Mouse (Mus musculus) gastrocnemius, postnatal 25 days (tissue): Measurements from ENCODE around the gene Troap. TPM values are rescaled to one million over a fixed set of nuclear protein-coding genes. Genes with fewer than 3 reads are reported as not detected.

Source experiments
- DNase-seq: peaks from one replicate; pipeline ENCODE4 v3.0.0; 2022
- long read RNA-seq, 2 experiments: library from polyadenylated mRNA; stranded (forward); transcript quantifications; one replicate each; pipeline ENCODE4 v2.0.0; 2021
- total RNA-seq, 2 experiments: library from RNA; stranded (reverse); gene quantifications; 1 replicate in 1 of 2; 2 replicates in 1 of 2; pipeline ENCODE4 v1.2.3; 2021

Gene Troap
- under 1 TPM in 1 of 2 experiments, not detected in 1; 0.49 TPM for total RNA-seq
- long read RNA-seq, experiment 1, result 0 reads
- long read RNA-seq, experiment 2, partial matches to known transcripts, result 0 of 1 reads
- long read RNA-seq, experiment 2, other reads (novel, unspliced or antisense), result 1 of 1 reads

DNA sequence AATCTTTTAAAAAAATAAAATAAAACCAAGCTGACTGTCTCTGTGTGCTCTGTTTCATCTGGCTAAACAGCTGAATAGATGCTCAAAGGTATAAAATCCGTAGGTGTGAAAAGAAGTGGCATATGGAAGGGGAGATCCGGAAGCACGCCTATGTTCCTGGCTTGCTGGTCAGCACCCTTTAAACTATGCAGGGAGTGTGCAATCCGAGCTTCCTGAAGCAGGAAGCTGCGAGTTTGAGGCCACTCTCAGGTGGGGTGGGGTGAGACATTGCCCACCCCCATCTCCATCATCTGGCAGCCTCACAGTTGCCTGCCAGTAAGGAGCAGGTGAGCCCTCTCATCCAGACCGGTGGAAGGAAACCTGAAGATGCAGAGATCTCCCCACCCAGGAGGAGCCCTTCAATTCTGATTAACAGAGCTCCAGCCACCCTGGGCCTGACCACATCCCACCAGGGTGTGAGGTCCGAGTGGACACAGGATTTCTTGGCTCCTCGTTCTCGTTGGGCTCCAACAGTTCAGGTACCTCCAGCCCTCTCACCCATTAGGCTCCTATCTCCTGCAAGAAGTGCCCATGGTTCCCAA lies at the start of gene Troap:
Gene Troap, plus strand, starts transcription at position 557 of the 581 bp plus-strand sequence.
- no peak for DNase-seq

DNA sequence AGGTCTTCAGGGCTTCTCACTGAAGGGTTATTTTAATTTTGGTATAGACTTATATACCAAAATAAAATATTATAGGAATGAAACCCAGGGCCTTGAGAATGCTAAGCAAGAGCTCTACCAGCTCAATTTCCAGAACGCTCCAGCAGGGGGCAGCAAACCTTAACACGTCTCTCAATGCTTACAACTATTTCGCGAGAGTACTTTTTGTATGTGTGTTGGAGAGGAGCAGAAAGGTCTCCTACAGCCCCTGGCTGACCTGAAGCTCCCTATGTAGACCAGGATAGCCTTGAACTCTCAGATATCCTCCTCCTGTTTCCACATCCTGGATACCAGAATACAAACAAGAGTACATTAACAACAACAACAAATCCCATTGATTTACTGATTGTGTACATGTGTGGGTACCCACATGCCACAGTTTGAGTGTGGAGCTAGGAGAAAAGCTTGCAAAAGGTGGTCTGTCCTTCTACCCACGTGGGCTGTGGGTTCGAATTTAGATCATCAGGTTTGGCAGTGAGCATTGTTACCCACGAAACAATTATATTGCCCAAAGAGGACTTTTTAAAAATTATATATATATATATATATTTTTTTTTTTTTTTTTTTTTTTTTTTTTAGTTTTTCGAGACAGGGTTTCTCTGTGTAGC lies 49.6 kb upstream of the Troap start:
- DNase-seq, result no peak

DNA sequence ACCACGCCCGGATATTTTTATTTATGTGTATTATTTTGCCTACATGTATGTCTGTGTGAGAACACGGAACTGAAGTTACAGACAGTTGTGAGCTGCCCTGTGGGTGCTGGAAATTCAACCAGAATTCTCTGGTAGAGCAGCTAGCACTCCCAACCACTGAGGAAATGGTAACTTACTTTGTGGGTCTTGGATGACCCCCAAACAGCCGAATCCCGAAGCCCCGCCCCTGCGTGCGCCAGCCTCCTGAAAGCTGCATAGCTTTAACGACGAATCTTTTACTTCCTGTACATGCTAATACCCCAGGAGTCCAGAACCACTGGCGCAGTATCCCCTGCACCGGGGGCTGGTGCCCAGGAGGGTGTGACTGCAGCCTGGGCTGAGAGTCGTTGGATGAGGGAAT lies 49.0 kb upstream of the Troap start:
- DNase-seq, result no peak

- DNase-seq, result no peak
Observed at GRCm38 (mm10) chr15:99026259-99026658, 48.1 kb upstream of the Troap start.

DNA sequence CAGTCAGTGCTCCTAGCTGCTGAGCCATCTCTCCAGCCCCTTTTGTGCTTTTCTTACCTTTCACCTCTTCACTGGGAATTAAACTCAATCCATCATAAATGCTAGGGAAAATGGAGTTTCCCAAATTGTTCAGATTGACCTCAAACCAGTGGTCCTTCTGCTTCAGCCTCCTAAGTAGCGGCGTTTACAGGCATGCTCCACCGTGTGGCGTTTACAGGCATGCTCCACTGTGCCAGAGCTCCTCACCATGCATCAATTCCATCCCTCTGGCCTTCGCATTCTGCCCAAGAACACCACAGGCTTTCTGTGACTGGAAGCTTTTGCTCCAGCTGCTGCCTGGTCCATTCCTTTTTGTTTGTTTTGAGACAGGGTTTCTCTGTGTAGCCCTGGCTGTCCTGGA lies 47.3 kb upstream of the Troap start:
- DNase-seq, result no peak

DNA sequence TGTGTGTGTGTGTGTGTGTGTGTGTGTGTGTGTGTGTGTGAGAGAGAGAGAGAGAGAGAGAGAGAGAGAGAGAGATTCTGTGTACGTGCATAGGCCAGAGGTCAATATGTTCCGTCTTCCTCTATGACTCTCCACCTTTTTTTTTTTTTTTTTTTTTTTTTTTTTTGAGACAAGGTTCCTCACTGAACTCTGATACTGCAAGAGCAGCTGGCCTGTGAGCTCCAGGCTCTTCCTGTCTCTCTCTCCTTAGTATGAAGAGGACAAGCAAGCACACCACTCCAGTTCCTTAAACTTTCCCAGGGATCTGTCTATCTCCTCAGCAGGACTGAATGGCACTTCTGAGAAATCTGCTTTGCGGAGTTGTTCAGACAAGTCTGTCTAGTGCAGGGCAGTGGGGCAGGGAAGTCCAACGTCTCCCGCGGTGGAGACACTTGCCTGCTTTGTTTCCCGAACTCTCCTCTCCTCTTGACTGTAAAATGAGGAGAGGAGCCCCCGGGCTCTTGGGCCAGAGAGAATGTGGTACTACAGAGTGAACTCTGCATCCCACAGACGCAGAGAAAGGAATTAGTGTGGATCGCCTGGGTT lies 45.4 kb upstream of the Troap start:
- DNase-seq, result no peak

DNA sequence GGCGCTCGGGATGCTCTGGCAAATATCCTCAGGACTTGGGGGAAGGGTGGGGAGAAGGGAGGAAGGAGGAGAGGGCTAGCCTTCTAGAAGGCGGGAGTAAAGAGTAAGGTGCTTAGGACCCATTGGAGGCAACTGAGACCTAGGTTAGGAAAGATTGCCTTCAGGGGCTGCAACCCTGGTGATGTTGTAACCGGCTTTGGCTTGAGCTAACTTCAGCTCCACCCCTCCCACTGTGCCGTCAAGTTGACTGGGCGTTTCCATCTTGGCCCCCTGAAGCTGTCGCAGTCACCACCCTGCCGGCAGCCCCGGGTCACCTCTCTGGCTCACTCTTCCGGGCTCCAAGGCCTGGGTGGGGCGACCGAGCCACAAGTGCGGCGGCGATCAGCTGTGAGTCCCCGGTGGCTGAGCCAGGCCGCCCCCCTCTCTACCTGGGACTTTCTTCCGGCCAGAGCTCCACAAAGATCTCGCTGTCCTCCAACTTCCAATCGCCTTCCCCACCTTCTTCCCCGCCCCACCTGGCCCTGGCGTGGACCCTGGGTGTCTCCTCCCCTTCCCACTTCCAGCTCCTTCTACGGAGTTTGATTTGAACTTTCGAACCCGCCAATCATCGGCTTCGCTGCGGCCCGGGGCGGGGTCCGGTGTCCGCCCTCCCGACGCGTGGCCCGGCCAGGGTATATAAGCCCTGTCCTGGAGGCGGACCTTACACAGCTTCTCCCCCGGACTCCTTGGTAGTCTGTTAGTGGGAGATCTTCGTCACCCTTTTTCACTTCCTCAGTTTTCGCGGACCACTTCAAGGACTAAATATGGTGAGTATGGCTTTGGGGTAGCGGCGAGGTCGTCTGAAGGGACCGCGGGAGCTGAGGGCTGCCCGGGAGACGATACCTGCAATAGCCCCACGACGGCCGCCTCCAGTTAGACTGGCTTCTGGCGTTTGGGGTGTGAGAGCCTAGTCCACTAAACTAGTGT lies 44.5 kb upstream of the Troap start, which contains the start of gene Tuba1c:
Gene Tuba1c, plus strand, starts transcription at position 273 of the 966 bp plus-strand sequence.
- peak; percentile 92 for DNase-seq

DNA sequence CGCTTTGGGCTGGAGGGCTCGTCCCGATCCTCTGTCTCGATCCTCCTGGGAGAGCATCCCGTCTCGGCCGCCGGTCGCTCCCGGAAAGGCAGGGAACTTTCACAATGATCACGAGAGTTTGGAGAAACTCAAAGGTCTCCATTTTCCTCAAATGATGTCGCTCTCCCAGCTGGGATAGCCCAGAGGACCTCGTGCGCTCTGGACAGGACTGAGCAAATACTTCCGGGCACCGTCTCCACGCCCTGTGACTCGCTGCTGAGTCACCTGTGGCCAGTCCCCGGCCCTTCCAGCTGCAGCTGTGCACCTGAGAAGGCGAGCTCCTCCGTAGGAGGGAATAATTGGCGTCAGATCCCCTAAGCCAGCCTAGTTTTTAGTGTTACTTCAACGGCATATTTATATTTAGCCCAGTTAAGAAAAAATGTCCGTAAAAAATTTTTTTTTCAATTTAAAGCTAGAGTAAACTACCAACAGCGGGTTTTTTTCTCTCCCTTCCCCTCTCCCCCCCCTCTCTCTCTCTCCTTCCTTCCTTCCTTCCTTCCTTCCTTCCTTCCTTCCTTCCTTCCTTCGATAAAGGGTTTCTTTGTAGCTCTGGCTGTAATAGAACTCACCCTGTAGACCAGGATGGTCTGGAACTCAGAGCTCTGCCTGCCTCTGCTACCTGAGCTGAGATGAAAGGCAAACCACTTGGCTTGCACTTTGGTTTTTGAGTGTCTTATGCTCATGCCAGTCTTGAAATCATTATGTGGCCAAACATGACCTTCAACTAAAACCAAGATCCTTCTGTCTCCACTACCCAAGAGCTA lies 43.6 kb upstream of the Troap start:
- DNase-seq, result no peak

- DNase-seq, result no peak
Observed at GRCm38 (mm10) chr15:99031388-99031675, 43.0 kb upstream of the Troap start.

- DNase-seq, result no peak
Observed at GRCm38 (mm10) chr15:99032041-99032725, 42.2 kb upstream of the Troap start.

GRCm38 (mm10) chr15:99032726-99033250 lies 41.6 kb upstream of the Troap start:
- no peak for DNase-seq

DNA sequence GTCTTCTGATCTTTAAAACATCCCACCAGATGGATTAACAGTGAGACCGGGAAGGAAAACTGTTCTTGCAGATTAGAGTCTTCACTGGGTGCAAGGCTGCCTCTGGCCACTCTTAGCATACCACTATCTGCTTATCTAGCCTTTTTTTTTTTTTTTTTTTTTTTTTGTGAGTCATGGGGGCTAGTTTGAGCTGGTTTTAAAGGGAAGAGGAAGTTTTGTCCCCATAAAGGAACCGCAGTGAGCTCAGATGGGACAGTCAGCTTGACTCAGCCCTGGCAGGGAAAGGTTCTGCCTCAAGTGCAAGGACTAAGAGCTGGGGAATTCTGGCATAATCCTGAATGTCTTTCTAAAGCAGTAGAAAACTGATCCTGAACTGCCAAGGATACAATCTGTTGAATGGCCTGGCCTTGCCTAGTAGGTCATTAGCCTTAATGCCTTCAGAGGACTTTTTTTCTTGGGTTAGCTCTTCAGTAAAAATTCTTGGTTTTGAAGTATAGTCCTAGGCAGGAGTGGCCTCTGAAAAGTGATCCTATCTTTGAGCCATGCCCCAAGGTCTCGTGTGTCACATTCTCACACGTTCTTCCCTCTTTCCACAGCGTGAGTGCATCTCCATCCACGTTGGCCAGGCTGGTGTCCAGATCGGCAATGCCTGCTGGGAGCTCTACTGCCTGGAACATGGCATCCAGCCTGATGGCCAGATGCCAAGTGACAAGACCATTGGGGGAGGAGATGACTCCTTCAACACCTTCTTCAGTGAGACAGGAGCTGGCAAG lies 40.7 kb upstream of the Troap start:
- no peak for DNase-seq

- DNase-seq, result no peak
Observed at GRCm38 (mm10) chr15:99035431-99035830, 38.9 kb upstream of the Troap start.

GRCm38 (mm10) chr15:99036249-99036905 lies 38.0 kb upstream of the Troap start:
- DNase-seq, result no peak

DNA sequence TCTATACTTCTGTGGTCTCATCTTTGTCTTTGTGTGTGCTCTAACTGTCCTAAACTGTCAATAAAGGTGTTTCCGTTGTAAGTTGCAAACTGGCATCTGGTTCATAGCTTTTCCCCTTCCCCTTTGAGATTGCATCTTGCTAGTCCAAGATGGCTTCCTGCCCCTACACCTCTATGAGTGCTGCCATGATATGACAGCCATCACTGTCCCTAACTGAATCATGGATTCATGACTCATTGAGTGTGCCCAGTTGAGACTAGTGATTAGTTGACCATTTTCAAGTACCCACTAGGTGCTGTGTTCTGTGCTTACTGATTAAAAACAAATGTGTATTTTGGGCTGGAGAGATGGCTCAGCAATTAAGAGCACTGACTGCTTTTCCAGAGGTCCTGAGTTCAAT lies 36.4 kb upstream of the Troap start:
- no peak for DNase-seq

DNA sequence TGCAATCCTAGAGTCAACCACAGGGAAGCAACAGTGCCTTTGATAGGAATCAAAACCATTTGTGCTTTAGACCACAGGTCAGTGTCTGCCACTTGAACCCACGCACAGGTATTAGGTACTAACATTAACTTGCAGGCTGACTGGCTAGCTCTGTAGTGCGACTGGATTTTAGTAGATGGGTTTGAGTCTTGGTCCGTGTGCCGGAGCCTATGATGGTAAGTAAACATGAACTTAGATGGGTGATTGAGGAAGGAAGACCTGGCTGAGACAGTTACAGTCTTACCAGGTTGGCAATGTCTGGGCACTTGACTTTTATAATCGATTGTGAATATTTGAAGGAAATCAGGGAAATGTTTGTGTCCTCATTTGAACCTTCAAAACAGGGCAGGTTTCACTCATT lies 35.6 kb upstream of the Troap start:
- no peak for DNase-seq

- no peak for DNase-seq
Observed at GRCm38 (mm10) chr15:99039306-99039705, 35.1 kb upstream of the Troap start.

DNA sequence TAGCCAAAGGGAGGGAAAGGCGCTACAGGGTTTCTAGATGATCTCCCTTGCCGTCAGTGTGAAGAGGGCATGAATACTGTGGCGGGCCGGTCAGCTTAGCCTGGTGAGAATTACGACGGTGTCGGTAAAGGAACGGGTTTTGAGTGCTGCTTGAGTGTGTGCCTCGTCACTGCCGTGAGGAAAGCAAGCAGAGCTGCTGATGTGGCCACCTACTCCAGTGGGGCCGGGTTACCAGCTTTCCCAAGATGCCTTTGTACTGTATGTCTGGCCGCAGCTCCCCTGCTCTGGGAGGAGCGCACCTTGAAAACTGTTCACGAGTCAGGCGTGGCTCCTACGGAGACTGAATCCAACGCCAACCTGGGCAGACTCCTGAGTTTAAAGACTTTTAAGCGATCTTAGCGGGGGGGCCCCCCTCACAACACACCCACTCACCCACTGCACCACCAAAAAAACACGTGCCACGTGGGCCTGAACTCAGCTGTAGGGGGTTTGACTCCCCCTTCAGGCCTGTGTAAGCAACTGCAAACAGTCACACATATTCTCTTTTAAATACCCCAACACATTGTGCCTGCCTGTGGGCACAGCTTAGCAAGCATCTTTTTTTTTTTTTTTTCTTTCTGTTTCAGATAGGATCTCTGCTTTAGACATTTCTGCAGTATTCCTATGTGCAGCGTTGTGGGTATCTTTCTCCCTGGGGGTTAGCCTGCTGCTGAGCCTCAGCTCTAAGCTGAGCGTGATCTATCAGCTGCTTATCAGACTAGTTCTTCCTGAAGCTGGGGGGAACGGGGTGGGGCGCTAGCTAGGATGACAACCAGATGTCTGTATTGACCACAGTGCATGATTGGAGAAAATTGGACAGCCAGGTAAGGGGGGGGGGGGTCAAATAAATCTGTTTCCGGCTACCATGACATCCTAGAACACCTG lies 34.1 kb upstream of the Troap start:
- DNase-seq, result no peak
